Mouse (Mus musculus): ENCODE measurements around the gene Gm21981. TPM values are rescaled to one million over a fixed set of nuclear protein-coding genes. Genes with fewer than 3 reads are reported as not detected.

Gene Gm21981
- polyA plus RNA-seq, 1 experiment from 2014 or later, result 4.8 TPM

DNA sequence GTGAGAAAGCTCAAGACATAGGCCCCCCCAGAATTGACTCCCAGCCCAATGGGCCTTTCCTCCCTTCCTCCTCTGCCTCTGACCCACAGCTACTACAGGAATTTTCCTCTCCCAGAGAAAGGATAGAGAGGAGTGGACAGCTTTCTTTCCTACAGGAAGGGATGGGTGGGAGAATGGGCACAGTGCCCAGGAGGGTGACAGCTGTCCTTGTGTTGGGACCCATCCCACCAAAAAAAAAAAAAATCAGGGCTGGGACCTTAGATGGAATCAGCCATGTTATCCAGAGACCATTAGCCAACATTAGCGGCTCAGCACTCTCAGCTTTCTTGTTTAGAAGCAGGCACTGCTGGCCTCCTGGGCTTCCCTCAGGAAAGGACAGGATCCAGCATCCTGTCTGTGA, 11.9 kb upstream of the Gm21981 start:
- 80% methylated on average over 1 of the region's 1 CpGs for WGBS
- no peak for ATAC-seq (ENCODE audit: low FRiP score)
- Histone ChIP-seq H3K27ac (no peak overlapping the region), H3K4me2 (replicated peaks) (no peak overlapping the region), H3K36me3 (replicated peaks; ENCODE audit: control insufficient read depth, insufficient read depth) (peaks cover 25% of the 10 kb centered on the region), H3K27me3 (ENCODE audit: control insufficient read depth, insufficient read depth, low read length) (no peaks in the 10 kb centered on the region), H3K9ac (no peak overlapping the region), H3K9me3 (ENCODE audit: control insufficient read depth, low read length) (no peaks in the 10 kb centered on the region), H3K4me1 (replicated peaks; ENCODE audit: control insufficient read depth, insufficient read depth, low read length) (no peaks in the 10 kb centered on the region), H3K4me3 (replicated peaks; ENCODE audit: low read length) (no peak overlapping the region)
- DNase-seq (ENCODE audit: low spot score), result no peak

DNA sequence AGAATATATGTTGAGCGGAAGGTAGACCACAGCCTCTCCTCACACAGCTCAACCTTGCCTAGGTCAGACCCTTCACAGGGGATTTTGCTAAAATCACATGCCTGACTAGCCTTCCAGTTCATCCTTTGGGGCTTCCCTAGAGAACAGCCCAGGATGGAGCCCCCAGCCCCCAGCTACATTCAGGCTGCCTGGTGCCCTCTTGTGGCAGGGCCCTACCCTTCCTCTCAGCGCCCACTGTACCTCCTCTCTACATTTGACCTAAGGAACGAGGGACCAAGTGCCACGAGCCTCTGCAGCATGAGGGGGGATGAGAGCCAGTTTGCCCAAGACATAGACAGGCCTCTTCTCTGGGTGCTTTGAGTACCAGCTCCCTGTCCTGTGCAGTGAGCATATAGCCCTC, 10.4 kb upstream of the Gm21981 start:
- Histone ChIP-seq H3K36me3 (replicated peaks; ENCODE audit: control insufficient read depth, insufficient read depth) (peaks cover 40% of the 10 kb centered on the region), H3K9me3 (ENCODE audit: control insufficient read depth, low read length) (no peaks in the 10 kb centered on the region), H3K9ac (no peak overlapping the region), H3K27ac (no peak overlapping the region), H3K27me3 (ENCODE audit: control insufficient read depth, insufficient read depth, low read length) (no peaks in the 10 kb centered on the region), H3K4me3 (replicated peaks; ENCODE audit: low read length) (no peak overlapping the region), H3K4me2 (replicated peaks) (no peak overlapping the region), H3K4me1 (replicated peaks; ENCODE audit: control insufficient read depth, insufficient read depth, low read length) (no peaks in the 10 kb centered on the region)
- WGBS, result 87% methylated on average over 4 of the region's 4 CpGs
- DNase-seq (ENCODE audit: low spot score), result no peak
- no peak for ATAC-seq (ENCODE audit: low FRiP score)

DNA sequence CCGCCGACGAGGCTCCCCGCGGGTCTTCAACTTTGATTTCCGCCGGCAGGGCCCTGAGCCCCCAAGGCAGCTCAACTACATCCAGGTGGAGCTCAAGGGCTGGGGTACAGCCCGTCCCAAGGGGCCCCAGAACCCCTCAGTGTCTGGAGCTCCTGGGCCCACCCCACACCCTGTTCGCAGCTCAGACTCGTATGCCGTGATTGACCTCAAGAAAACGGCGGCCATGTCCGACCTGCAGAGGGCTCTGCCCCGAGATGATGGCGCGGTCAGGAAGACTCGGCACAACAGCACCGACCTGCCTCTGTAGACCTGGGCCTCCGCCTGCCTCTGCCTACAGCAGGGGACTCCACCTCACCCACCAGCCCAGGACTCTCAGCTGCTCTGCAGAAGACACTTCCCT, 9.3 kb upstream of the Gm21981 start:
- no peak for ATAC-seq (ENCODE audit: low FRiP score)
- Histone ChIP-seq H3K4me1 (replicated peaks; ENCODE audit: control insufficient read depth, insufficient read depth, low read length) (no peaks in the 10 kb centered on the region), H3K9me3 (ENCODE audit: control insufficient read depth, low read length) (no peaks in the 10 kb centered on the region), H3K4me2 (replicated peaks) (no peak overlapping the region), H3K4me3 (replicated peaks; ENCODE audit: low read length) (no peak overlapping the region), H3K36me3 (replicated peaks; ENCODE audit: control insufficient read depth, insufficient read depth) (peaks cover 46% of the 10 kb centered on the region), H3K9ac (no peak overlapping the region), H3K27ac (no peak overlapping the region), H3K27me3 (ENCODE audit: control insufficient read depth, insufficient read depth, low read length) (no peaks in the 10 kb centered on the region)
- 40% methylated on average over 20 of the region's 20 CpGs for WGBS
- DNase-seq (ENCODE audit: low spot score), result no peak

DNA sequence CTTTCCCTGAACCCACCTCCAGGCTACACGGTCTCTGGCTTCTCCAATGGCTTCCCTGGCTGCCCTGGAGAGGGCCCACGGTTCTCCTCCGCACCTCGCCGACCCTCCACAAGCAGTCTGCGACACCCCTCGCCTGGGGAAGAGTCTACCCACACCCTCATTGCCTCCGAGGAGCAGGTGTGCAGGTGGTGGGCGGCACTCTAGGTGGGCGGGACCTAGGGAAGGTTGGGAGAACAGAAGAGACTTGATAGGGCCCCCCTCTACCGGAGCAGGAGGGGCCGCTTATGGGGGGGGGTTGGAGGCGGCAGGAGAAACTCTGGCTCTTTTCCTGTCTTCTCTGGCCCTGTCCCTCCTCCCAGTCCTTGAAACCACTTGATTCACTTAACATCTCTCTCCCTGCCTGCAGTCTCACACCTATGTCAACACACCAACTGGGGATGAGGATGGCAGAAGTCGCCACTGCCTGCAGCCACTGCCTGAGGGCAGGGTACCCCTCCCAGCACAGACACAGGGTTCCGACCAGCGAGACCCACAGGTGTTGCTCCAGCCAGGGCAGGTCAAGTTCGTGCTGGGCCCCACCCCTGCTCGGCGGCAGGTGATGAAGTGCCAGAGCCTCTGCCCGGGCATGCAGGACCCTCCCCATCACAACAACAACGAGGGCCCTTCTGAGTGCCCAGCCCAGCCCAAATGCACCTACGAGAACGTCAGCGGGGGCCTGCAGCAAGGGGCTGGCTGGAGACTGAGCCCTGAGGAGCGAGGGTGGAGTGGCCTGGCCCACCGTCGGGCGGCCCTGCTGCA, 8.5 kb upstream of the Gm21981 start:
- no peak for DNase-seq (ENCODE audit: low spot score)
- no peaks in the 10 kb centered on the region for H3K4me1 ChIP-seq (replicated peaks; ENCODE audit: control insufficient read depth, insufficient read depth, low read length)
- H3K9ac ChIP-seq, result no peak overlapping the region
- ATAC-seq (ENCODE audit: low FRiP score), result no peak
- no peaks in the 10 kb centered on the region for H3K27me3 ChIP-seq (ENCODE audit: control insufficient read depth, insufficient read depth, low read length)
- WGBS, result 45% methylated on average over 28 of the region's 28 CpGs
- no peak overlapping the region for H3K27ac ChIP-seq
- H3K4me2 ChIP-seq (replicated peaks), result no peak overlapping the region
- H3K36me3 ChIP-seq (replicated peaks; ENCODE audit: control insufficient read depth, insufficient read depth), result peaks cover 46% of the 10 kb centered on the region
- H3K9me3 ChIP-seq (ENCODE audit: control insufficient read depth, low read length), result no peaks in the 10 kb centered on the region
- H3K4me3 ChIP-seq (replicated peaks; ENCODE audit: low read length), result no peak overlapping the region

DNA sequence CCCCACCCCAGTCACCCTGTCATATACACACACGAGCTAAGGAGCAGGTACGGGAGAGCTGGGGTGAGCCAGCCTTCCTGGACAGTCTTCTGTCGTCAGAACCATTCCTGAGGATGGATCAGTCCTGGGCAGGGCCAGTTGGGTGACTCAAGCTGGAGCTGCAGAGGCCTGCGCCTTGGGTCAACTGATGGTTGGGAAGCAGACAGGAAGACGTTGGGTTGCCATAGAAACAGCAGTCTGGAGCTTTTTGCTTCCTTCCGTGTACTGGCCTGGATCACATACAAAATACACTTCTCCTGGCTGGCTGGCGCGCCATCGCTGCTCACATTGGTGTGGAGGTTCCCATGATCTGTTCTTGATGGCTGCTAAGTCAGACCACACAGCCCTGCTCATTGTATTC, 7.5 kb upstream of the Gm21981 start:
- no peaks in the 10 kb centered on the region for H3K4me1 ChIP-seq (replicated peaks; ENCODE audit: control insufficient read depth, insufficient read depth, low read length)
- DNase-seq (ENCODE audit: low spot score) (no peak), ATAC-seq (ENCODE audit: low FRiP score) (no peak)
- peaks cover 46% of the 10 kb centered on the region for H3K36me3 ChIP-seq (replicated peaks; ENCODE audit: control insufficient read depth, insufficient read depth)
- H3K4me3 ChIP-seq (replicated peaks; ENCODE audit: low read length), result no peak overlapping the region
- no peak overlapping the region for H3K9ac ChIP-seq
- no peak overlapping the region for H3K27ac ChIP-seq
- 70% methylated on average over 9 of the region's 9 CpGs for WGBS
- H3K4me2 ChIP-seq (replicated peaks), result no peak overlapping the region
- H3K27me3 ChIP-seq (ENCODE audit: control insufficient read depth, insufficient read depth, low read length), result no peaks in the 10 kb centered on the region
- H3K9me3 ChIP-seq (ENCODE audit: control insufficient read depth, low read length), result no peaks in the 10 kb centered on the region

DNA sequence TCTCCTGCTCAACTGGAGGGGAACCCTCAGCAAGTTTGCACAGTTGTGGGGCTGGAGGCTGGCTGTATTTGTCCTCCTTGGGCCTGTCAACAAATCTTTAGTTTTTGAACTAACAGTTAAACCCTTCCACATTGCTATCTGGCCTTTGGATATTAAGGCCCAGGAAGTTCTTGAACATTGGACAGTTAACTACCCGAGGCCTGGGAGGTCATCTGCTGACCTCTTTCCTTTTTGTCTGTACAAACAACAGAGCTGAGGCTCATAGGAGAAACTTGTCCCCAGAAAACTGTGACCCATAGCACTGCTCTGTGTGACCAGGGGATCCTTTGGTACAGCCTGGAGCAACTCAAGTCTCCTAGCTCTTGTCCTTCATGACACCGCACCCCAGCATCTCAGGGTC, 4.8 kb upstream of the Gm21981 start:
- H3K9me3 ChIP-seq (ENCODE audit: control insufficient read depth, low read length), result no peaks in the 10 kb centered on the region
- H3K9ac ChIP-seq, result no peak overlapping the region
- 81% methylated on average over 2 of the region's 2 CpGs for WGBS
- peaks cover 38% of the 10 kb centered on the region for H3K36me3 ChIP-seq (replicated peaks; ENCODE audit: control insufficient read depth, insufficient read depth)
- H3K27me3 ChIP-seq (ENCODE audit: control insufficient read depth, insufficient read depth, low read length), result no peaks in the 10 kb centered on the region
- DNase-seq (ENCODE audit: low spot score), result no peak
- ATAC-seq (ENCODE audit: low FRiP score), result no peak
- H3K4me3 ChIP-seq (replicated peaks; ENCODE audit: low read length), result no peak overlapping the region
- H3K4me2 ChIP-seq (replicated peaks), result no peak overlapping the region
- H3K27ac ChIP-seq, result no peak overlapping the region
- peaks cover 4% of the 10 kb centered on the region; the same call in 1 of the 2 replicates for H3K4me1 ChIP-seq (replicated peaks; ENCODE audit: control insufficient read depth, insufficient read depth, low read length)

DNA sequence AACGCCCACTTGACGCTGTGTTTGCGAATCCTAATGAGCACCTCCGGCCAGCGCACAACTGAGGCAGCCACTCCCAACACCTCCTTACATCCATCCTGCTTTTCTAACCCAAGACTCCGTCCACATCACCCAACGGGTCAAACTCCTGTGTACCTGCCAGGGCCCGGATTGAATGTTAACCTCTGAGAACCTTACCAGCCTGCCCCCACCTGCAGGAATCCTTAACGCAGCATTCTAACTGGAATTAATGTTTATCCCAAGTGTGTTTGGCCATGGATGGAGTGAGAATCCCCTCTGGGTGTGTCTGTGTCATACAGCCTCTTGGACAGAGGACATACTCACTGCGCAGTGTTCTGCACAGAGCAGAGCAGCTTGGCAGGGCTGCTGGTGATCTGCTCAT, 3.9 kb upstream of the Gm21981 start:
- no peak overlapping the region for H3K4me3 ChIP-seq (replicated peaks; ENCODE audit: low read length)
- 92% methylated on average over 10 of the region's 10 CpGs for WGBS
- H3K27ac ChIP-seq, result no peak overlapping the region
- peaks cover 34% of the 10 kb centered on the region for H3K36me3 ChIP-seq (replicated peaks; ENCODE audit: control insufficient read depth, insufficient read depth)
- H3K4me2 ChIP-seq (replicated peaks), result no peak overlapping the region
- ATAC-seq (ENCODE audit: low FRiP score), result no peak
- H3K9ac ChIP-seq, result no peak overlapping the region
- H3K9me3 ChIP-seq (ENCODE audit: control insufficient read depth, low read length), result no peaks in the 10 kb centered on the region
- DNase-seq (ENCODE audit: low spot score), result no peak
- peaks cover 4% of the 10 kb centered on the region; the same call in 1 of the 2 replicates for H3K4me1 ChIP-seq (replicated peaks; ENCODE audit: control insufficient read depth, insufficient read depth, low read length)
- no peaks in the 10 kb centered on the region for H3K27me3 ChIP-seq (ENCODE audit: control insufficient read depth, insufficient read depth, low read length)

DNA sequence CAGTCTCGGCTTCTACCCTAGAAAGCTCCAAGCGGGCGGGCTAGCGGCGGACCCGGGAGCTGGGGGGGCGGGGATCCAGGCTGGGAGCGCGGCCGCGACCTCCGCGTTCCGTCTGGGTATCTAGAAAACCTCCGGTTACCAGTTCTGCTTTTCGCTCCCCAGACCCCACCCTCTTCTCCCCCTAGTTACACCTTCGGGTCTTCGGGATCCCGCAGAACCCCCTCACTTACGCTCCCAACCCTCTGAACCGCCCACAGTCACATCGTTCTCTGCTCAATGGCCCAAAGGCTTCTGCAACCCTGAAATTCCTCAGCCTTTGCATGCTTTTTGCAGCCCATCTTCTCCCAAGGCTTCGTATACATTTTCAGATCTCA, 1.1 kb upstream of the Gm21981 start:
- H3K4me1 ChIP-seq (replicated peaks; ENCODE audit: control insufficient read depth, insufficient read depth, low read length), result peaks cover 4% of the 10 kb centered on the region; the same call in 1 of the 2 replicates
- peak overlapping the region; percentile 55 for H3K4me2 ChIP-seq (replicated peaks)
- peaks cover 12% of the 10 kb centered on the region for H3K36me3 ChIP-seq (replicated peaks; ENCODE audit: control insufficient read depth, insufficient read depth)
- peak overlapping the region; percentile 90 for H3K9ac ChIP-seq
- H3K4me3 ChIP-seq (replicated peaks; ENCODE audit: low read length), result peak overlapping the region; percentile 80
- no peaks in the 10 kb centered on the region for H3K9me3 ChIP-seq (ENCODE audit: control insufficient read depth, low read length)
- ATAC-seq (ENCODE audit: low FRiP score) (no peak; the same call in 1 of the 2 replicates), DNase-seq (ENCODE audit: low spot score) (peak; percentile 41)
- H3K27ac ChIP-seq, result peak overlapping the region; percentile 82
- under 1% methylated on average over 19 of the region's 23 CpGs for WGBS
- H3K27me3 ChIP-seq (ENCODE audit: control insufficient read depth, insufficient read depth, low read length), result no peaks in the 10 kb centered on the region

DNA sequence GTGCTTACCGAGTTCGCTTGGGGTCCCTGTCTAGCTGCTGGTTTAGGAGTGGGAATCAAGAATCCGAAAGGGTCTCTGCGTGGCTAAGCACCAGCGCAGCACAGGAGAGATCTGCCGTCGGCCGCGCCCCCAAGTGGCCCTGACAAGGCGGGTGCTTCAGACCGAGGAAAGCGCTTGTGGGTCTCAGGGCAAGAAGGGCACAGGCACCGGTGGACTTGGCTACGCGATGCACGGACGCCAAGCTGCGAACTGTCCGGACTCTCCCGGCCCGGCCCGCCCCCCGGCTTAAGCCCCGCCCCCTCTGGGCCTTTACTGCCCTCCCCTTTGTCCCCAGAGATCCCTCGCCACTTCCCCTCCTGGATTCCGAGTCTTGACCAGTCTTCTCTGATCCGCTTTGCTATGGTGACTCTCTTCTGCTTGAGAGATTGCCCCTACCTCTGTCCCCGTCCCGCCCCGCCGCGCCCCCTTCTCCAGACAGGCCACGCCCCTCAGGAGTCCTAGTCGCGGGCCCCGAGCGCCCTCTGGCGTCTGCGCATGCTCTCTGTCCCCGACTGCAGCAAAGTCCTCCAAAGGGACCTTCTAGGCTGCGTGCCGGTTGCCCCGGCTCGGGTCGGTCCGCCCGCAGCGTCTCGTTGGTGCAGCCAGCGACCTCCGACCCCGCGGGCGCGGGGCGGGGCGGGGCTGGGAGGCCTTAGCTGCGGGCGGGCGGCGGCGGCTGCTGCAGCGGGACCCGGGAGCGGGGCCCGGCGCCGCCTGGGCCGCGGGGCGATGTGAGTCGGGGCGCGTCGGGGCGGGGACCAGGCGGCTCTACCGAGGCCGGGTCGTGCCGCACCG, 465 bp upstream of the Gm21981 start, which contains the start of gene Prickle4:
Prickle4 (minus strand) TSS at position 234 of the 834 bp plus-strand sequence.
- Histone ChIP-seq H3K9ac (peak within 1 kb of the TSS; percentile 90), H3K27me3 (ENCODE audit: control insufficient read depth, insufficient read depth, low read length) (no peaks in the 10 kb centered on the region), H3K4me3 (replicated peaks; ENCODE audit: low read length) (peak within 1 kb of the TSS; percentile 80), H3K27ac (peak within 1 kb of the TSS; percentile 82), H3K4me2 (replicated peaks) (peak within 1 kb of the TSS; percentile 55), H3K9me3 (ENCODE audit: control insufficient read depth, low read length) (no peaks in the 10 kb centered on the region), H3K4me1 (replicated peaks; ENCODE audit: control insufficient read depth, insufficient read depth, low read length) (peaks cover 8% of the 10 kb centered on the region), H3K36me3 (replicated peaks; ENCODE audit: control insufficient read depth, insufficient read depth) (peaks cover 6% of the 10 kb centered on the region)
- under 1% methylated on average over 51 of the region's 82 CpGs for WGBS
- DNase-seq (ENCODE audit: low spot score) (peak; percentile 95), ATAC-seq (ENCODE audit: low FRiP score) (peak; percentile 94)

Data from hindbrain, embryonic 14.5 days (tissue).